Mouse (Mus musculus): ENCODE measurements around the gene Fam206a. TPM values are rescaled to one million over a fixed set of nuclear protein-coding genes. Genes with fewer than 3 reads are reported as not detected.
A peak's percentile ranks its signal among the peaks of the same experiment; 100 is the strongest.

Gene Fam206a
- total RNA-seq (2021), result 10 to 100 TPM; 21.4 to 22.7 TPM
- long read RNA-seq, experiment 1, full-length matches to known transcripts, result 1 of 6 reads
- long read RNA-seq, experiment 1, partial matches to known transcripts, result 4 of 6 reads
- long read RNA-seq, experiment 1, other reads (novel, unspliced or antisense), result 1 of 6 reads
- long read RNA-seq, experiment 2, full-length matches to known transcripts, result 8 of 11 reads
- long read RNA-seq, experiment 2, partial matches to known transcripts, result 3 of 11 reads
- long read RNA-seq, experiment 2, other reads (novel, unspliced or antisense), result 0 of 11 reads

- DNase-seq (ENCODE audit: low spot score in 2 of 2), result peak; percentile 95 to 97
- intact Hi-C loops (cut with DNase I), result no loop called here
Measured at GRCm38 (mm10) chr4:56801907-56802668, at the start of gene Fam206a, which contains the start of gene Elp1. Gene Fam206a, plus strand, starts transcription at chr4:56802345. Gene Elp1, minus strand, starts transcription at chr4:56802331.

GRCm38 (mm10) chr4:56756021-56756420, 46.1 kb upstream of the Fam206a start:
- DNase-seq (ENCODE audit: low spot score in 2 of 2), result no peak
- intact Hi-C loops (cut with DNase I), result no loop called here

GRCm38 (mm10) chr4:56756966-56757600, 45.1 kb upstream of the Fam206a start:
- no peak for DNase-seq (ENCODE audit: low spot score in 2 of 2)
- intact Hi-C loops (cut with DNase I), result no loop called here

GRCm38 (mm10) chr4:56757693-56758092, 44.5 kb upstream of the Fam206a start:
- no peak for DNase-seq (ENCODE audit: low spot score in 2 of 2)
- intact Hi-C loops (cut with DNase I), result no loop called here

- intact Hi-C loops (cut with DNase I), result no loop called here
- DNase-seq (ENCODE audit: low spot score in 2 of 2), result peak in 1 of 2 experiments; percentile 38
Measured at GRCm38 (mm10) chr4:56767861-56768284, 34.3 kb upstream of the Fam206a start.

- intact Hi-C loops (cut with DNase I), result no loop called here
Measured at GRCm38 (mm10) chr4:56768913-56769312, 33.2 kb upstream of the Fam206a start.

GRCm38 (mm10) chr4:56771065-56771464, 31.1 kb upstream of the Fam206a start:
- no peak for DNase-seq (ENCODE audit: low spot score in 2 of 2)
- intact Hi-C loops (cut with DNase I), result no loop called here

More at GRCm38 (mm10) chr4:56768913-56769312, 33.2 kb upstream of the Fam206a start:
- no peak for DNase-seq (ENCODE audit: low spot score in 2 of 2)

- intact Hi-C loops (cut with DNase I), result no loop called here
Measured at GRCm38 (mm10) chr4:56791373-56791772, 10.8 kb upstream of the Fam206a start.

GRCm38 (mm10) chr4:56802669-56803150, 565 bp downstream of the Fam206a start:
- DNase-seq (ENCODE audit: low spot score in 2 of 2), result no peak
- intact Hi-C loops (cut with DNase I), result no loop called here

More at GRCm38 (mm10) chr4:56791373-56791772, 10.8 kb upstream of the Fam206a start:
- peak; percentile 30 to 48 for DNase-seq (ENCODE audit: low spot score in 2 of 2)

- intact Hi-C loops (cut with DNase I), result no loop called here
- DNase-seq (ENCODE audit: low spot score in 2 of 2), result no peak
Measured at GRCm38 (mm10) chr4:56809050-56809449, 6.9 kb downstream of the Fam206a start.

- DNase-seq (ENCODE audit: low spot score in 2 of 2), result no peak
- intact Hi-C loops (cut with DNase I), result no loop called here
Measured at GRCm38 (mm10) chr4:56811642-56812041, 9.5 kb downstream of the Fam206a start.

- intact Hi-C loops (cut with DNase I), result no loop called here
- DNase-seq (ENCODE audit: low spot score in 2 of 2), result no peak
Measured at GRCm38 (mm10) chr4:56812096-56812495, 10.0 kb downstream of the Fam206a start.

GRCm38 (mm10) chr4:56815131-56815530, 13.0 kb downstream of the Fam206a start:
- DNase-seq (ENCODE audit: low spot score in 2 of 2), result no peak
- intact Hi-C loops (cut with DNase I), result no loop called here

GRCm38 (mm10) chr4:56820017-56820550, 17.9 kb downstream of the Fam206a start:
- intact Hi-C loops (cut with DNase I), result no loop called here
- peak; percentile 33 to 66 for DNase-seq (ENCODE audit: low spot score in 2 of 2)

- no peak for DNase-seq (ENCODE audit: low spot score in 2 of 2)
- intact Hi-C loops (cut with DNase I), result no loop called here
Measured at GRCm38 (mm10) chr4:56824231-56824630, 22.1 kb downstream of the Fam206a start.

- no peak for DNase-seq (ENCODE audit: low spot score in 2 of 2)
- intact Hi-C loops (cut with DNase I), result no loop called here
Measured at GRCm38 (mm10) chr4:56828932-56829331, 26.8 kb downstream of the Fam206a start.

GRCm38 (mm10) chr4:56829511-56829921, 27.4 kb downstream of the Fam206a start:
- no peak for DNase-seq (ENCODE audit: low spot score in 2 of 2)
- intact Hi-C loops (cut with DNase I), result no loop called here

- DNase-seq (ENCODE audit: low spot score in 2 of 2), result no peak
- intact Hi-C loops (cut with DNase I), result no loop called here
Measured at GRCm38 (mm10) chr4:56831013-56831609, 29.0 kb downstream of the Fam206a start.

- intact Hi-C loops (cut with DNase I), result no loop called here
- DNase-seq (ENCODE audit: low spot score in 2 of 2), result no peak
Measured at GRCm38 (mm10) chr4:56831998-56832397, 29.9 kb downstream of the Fam206a start.
